Mouse (Mus musculus) kidney, embryonic 14.5 days (tissue): ENCODE measurements around the gene Ran. TPM values are rescaled to one million over a fixed set of nuclear protein-coding genes. Genes with fewer than 3 reads are reported as not detected.

Experiments
- ATAC-seq: fragments of 200-750 bp; cut with Nextera tagmentation; 2 replicates; pipeline ENCODE4 v1.8.0; 2017; ENCODE audit warnings: moderate number of reproducible peaks, mild to moderate bottlenecking, moderate TSS enrichment, moderate library complexity; ENCODE audit not compliant: low FRiP score, low TSS enrichment
- H3K27ac ChIP-seq: fragments of 300-500 bp; sonication (generic); 2 replicates; pipeline ENCODE4 v1.5.1; 2014; ENCODE audit warnings: low read depth, mild to moderate bottlenecking, low read length, moderate library complexity, mixed read lengths
- H3K27me3 ChIP-seq: fragments of 300-500 bp; sonication (generic); 2 replicates; pipeline ENCODE4 v1.6.1; 2014; ENCODE audit warnings: mild to moderate bottlenecking, low read length; ENCODE audit not compliant: control insufficient read depth, insufficient read depth
- H3K36me3 ChIP-seq: fragments of 300-500 bp; sonication (generic); 2 replicates; pipeline ENCODE4 v1.6.1; 2014; ENCODE audit warnings: low read length, mixed read lengths; ENCODE audit not compliant: control insufficient read depth, insufficient read depth
- H3K4me1 ChIP-seq: fragments of 300-500 bp; sonication (generic); 2 replicates; pipeline ENCODE4 v1.6.1; 2014; ENCODE audit warnings: low read length, mixed read lengths; ENCODE audit not compliant: control insufficient read depth, insufficient read depth
- H3K4me2 ChIP-seq: fragments of 300-500 bp; sonication (generic); replicated peaks from 2 replicates; pipeline ENCODE4 v1.6.1; 2014; ENCODE audit warnings: low read depth, mild to moderate bottlenecking, low read length
- H3K4me3 ChIP-seq: fragments of 300-500 bp; sonication (generic); 2 replicates; pipeline ENCODE4 v1.5.1; 2014; ENCODE audit warnings: mild to moderate bottlenecking, low read length
- H3K9ac ChIP-seq: fragments of 300-500 bp; sonication (generic); 2 replicates; pipeline ENCODE4 v1.6.1; 2014; ENCODE audit warnings: low read depth, mild to moderate bottlenecking, low read length, moderate library complexity
- H3K9me3 ChIP-seq: fragments of 300-500 bp; sonication (generic); 2 replicates; pipeline ENCODE4 v1.6.1; 2016; ENCODE audit warnings: low read length; ENCODE audit not compliant: control insufficient read depth
- WGBS: fragments of 180-500 bp; shearing (Covaris S2); extraction: QIAGEN DNeasy Blood & Tissue Kit; methylation state at CpG from one replicate; pipeline ENCODE4 v1.1.7; 2014; 5-methylcytosine and 5-hydroxymethylcytosine counted together
- polyA plus RNA-seq: library from polyadenylated mRNA; unstranded; fragments of >200 nt; fragmentation: Nextera tagmentation; extraction: Ambion mirVana; gene quantifications from 2 replicates; pipeline ENCODE4 v1.2.1, GENCODE M21; 2014

The Ran gene
- polyA plus RNA-seq, 1 experiment from 2014 or later: 768 TPM

DNA sequence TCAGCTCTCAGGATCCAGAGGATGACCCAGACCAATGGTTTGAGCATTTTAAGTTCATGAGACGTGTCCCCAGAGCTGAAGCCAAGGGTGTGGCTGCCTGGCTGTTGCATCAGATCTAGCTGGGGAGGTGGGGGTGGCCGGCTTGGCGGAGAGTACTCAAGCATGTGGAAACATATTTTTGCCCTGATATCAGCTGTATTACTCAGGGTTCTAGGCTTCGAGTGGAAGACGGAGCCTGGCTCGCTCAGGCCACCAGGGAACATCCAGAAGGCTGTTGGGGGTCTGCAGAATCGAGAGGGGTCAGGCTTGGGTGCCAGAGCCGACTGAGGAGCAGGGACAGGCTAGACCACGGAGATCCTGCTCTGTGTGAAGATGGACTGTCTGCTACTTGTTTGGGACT is 46.1 kb downstream of the Ran start:
- ATAC-seq: no peak
- peaks cover 15% of the 10 kb centered on the region for H3K4me1 ChIP-seq
- H3K9ac ChIP-seq: no peak overlapping the region
- H3K27me3 ChIP-seq: 0 out of 2 replicates have a peak, but pooled peaks cover 5% of the 10 kb centered on the region
- H3K36me3 ChIP-seq: no peaks in the 10 kb centered on the region
- no peak overlapping the region for H3K27ac ChIP-seq
- H3K4me3 ChIP-seq: no peak overlapping the region
- WGBS: 65% methylated on average over 9 of the region's 9 CpGs
- H3K9me3 ChIP-seq: no peaks in the 10 kb centered on the region
- no peak overlapping the region for H3K4me2 ChIP-seq

DNA sequence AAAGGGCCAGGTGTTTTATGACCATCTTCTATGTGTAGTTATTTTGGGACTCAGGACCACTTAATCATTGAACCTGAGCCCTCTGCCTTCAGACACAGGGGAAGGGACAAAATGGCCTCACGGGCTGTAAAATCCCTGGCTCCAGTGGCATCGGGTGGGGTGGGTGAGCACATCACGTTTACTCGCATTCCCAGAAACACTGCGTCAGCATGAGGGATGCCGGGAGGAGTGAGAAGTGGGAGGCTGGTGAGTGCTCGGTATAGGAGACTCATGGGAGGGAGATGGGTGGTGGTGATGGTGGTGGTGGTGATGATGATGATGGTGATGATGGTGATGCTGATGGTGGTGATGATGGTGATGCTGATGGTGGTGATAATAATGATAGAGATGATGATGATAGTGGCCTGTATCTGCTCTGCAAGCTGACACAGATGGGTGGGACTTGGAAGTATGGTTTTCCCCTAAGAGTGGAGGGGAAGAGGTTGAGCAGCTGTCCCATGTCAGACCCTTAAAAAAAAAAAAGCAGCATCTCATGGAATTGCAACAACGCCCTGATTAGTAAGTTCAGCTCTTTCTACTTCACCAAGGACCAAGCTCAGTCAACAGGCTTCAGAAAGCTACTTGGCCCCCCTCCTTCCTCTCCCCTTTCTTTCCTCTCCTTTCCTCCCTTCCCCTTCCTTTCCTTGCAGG is 46.8 kb downstream of the Ran start:
- 43% methylated on average over 8 of the region's 8 CpGs for WGBS
- Histone ChIP-seq H3K36me3 (no peaks in the 10 kb centered on the region), H3K4me2 (no peak overlapping the region), H3K4me1 (peaks cover 15% of the 10 kb centered on the region), H3K9me3 (no peaks in the 10 kb centered on the region), H3K27me3 (0 out of 2 replicates have a peak, but pooled peaks cover 5% of the 10 kb centered on the region), H3K4me3 (no peak overlapping the region), H3K27ac (no peak overlapping the region), H3K9ac (no peak overlapping the region)
- no peak for ATAC-seq

DNA sequence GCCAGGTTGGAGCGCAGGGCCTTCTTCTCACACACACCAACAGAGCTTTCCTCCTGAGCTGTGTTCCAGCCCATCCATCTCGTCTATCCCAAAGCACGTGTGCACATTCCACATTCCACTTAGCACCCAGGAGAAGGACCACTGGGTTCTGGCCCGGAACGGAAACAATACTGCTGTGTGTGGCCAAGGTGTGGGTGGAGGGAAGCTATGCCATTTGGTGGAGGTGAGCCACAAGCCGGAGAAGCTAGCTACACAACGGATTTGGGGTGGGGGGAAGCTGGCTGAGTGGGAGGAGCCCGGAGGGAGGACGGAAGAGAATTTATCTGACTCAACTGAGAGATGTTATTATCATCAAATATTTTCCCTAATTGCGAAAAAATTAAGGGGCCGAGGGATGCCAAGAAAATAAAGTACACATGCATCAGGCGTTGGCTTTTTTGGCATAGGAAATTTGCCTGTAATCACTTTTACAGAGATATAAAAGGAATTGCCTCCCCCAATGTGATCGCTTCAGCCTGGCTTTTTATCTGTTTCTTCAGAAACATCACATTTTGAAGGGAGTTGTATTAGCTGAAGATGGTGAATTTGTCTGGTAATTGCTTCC is 47.5 kb downstream of the Ran start:
- no peaks in the 10 kb centered on the region for H3K36me3 ChIP-seq
- ATAC-seq: no peak
- H3K4me3 ChIP-seq: no peak overlapping the region
- H3K4me2 ChIP-seq: no peak overlapping the region
- peaks cover 15% of the 10 kb centered on the region for H3K4me1 ChIP-seq
- H3K9me3 ChIP-seq: no peaks in the 10 kb centered on the region
- no peak overlapping the region for H3K27ac ChIP-seq
- WGBS: 50% methylated on average over 13 of the region's 13 CpGs
- 0 out of 2 replicates have a peak, but pooled peaks cover 1% of the 10 kb centered on the region for H3K27me3 ChIP-seq
- no peak overlapping the region for H3K9ac ChIP-seq

DNA sequence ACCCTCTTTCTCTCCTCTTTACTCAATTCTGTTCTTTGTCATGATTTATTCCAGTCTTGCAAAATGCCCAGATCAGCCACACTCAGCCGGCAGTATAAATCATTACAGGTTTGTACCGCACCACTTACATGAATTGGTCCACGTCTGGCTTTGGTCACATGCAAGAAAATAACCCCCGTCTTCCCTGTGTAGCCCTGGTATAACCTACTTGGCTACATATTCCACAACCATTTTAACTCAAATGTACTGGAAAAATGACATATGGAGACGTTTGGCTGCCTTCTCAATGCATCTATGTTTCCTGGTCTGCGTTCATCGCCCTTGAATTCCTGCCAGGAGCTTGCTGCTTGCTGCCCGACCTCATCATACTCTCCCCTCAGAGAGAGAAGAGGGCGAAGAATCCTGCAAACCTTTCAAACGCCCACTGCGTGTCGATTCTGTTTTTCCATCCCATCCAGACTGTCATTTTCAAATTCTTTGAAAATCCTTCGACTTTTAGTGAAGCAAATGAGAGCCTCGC is 52.0 kb downstream of the Ran start:
- Histone ChIP-seq H3K9ac (no peak overlapping the region), H3K4me2 (no peak overlapping the region), H3K4me3 (no peak overlapping the region), H3K36me3 (no peaks in the 10 kb centered on the region), H3K27ac (no peak overlapping the region), H3K27me3 (no peaks in the 10 kb centered on the region), H3K4me1 (0 out of 2 replicates have a peak, but pooled peaks cover 4% of the 10 kb centered on the region), H3K9me3 (no peaks in the 10 kb centered on the region)
- no peak for ATAC-seq
- 73% methylated on average over 14 of the region's 14 CpGs for WGBS

DNA sequence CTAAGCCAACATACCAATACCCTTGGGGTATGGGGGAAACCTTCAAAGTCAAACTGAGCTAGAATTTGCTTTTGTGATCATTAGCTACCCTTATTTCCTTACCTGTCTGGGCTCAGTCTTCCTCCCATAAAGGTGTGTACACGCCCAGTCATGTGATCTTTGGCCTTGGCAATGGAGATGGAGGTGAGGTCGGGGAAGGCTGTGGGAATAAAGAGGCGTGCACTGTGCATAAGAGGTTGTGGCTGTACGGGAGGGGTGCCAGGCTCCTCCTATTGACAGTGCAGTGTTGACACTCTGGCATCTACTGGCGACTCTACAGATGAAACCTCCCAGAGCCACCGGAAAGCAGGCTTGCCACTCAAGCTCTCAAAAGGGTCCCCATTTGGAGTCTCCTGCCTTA is 53.5 kb downstream of the Ran start:
- Histone ChIP-seq H3K4me2 (no peak overlapping the region), H3K36me3 (no peaks in the 10 kb centered on the region), H3K9ac (no peak overlapping the region), H3K27ac (no peak overlapping the region), H3K9me3 (no peaks in the 10 kb centered on the region), H3K4me3 (no peak overlapping the region), H3K4me1 (no peaks in the 10 kb centered on the region), H3K27me3 (no peaks in the 10 kb centered on the region)
- ATAC-seq: no peak
- WGBS: 72% methylated on average over 6 of the region's 6 CpGs

Other genes with a start within 250 kb of the Ran start
- 0.03 and 0.27 TPM in 2 replicates for gene Rimbp2, start 66.6 kb upstream of the Ran start, polyA plus RNA-seq
- 18.1 and 29.5 TPM in 2 replicates for gene Stx2, start 11.5 kb upstream of the Ran start, polyA plus RNA-seq
- 0.50 and 0.51 TPM in 2 replicates for gene Adgrd1, start 76.7 kb downstream of the Ran start, polyA plus RNA-seq